Mouse (Mus musculus) A20 (cell line): ENCODE results near the gene Enkur.

Source experiments
- DNase-seq: peaks from one replicate; pipeline ENCODE4 v3.0.0-alpha.2; 2011; ENCODE audit warnings: low read depth, low spot score

Enkur gene

GRCm38 (mm10) chr2:21188610-21189009, 16.6 kb downstream of the Enkur start:
- no peak for DNase-seq

GRCm38 (mm10) chr2:21187576-21187975, 17.6 kb downstream of the Enkur start:
- peak; percentile 71 for DNase-seq

GRCm38 (mm10) chr2:21182811-21183210, 22.4 kb downstream of the Enkur start:
- no peak for DNase-seq

GRCm38 (mm10) chr2:21179136-21179535, 26.0 kb downstream of the Enkur start:
- peak; percentile 58 for DNase-seq

GRCm38 (mm10) chr2:21172797-21173196, 32.4 kb downstream of the Enkur start:
- no peak for DNase-seq

- no peak for DNase-seq
Measured at GRCm38 (mm10) chr2:21167916-21168315, 37.2 kb downstream of the Enkur start.

GRCm38 (mm10) chr2:21164296-21164695, 40.9 kb downstream of the Enkur start:
- DNase-seq: no peak

- no peak for DNase-seq
Measured at GRCm38 (mm10) chr2:21153469-21153868, 51.7 kb downstream of the Enkur start.

- DNase-seq: no peak
Measured at GRCm38 (mm10) chr2:21147169-21147568, 58.0 kb downstream of the Enkur start.

- no peak for DNase-seq
Measured at GRCm38 (mm10) chr2:21146486-21146885, 58.7 kb downstream of the Enkur start.

- no peak for DNase-seq
Measured at GRCm38 (mm10) chr2:21142616-21143015, 62.5 kb downstream of the Enkur start.

GRCm38 (mm10) chr2:21142204-21142580, 63.0 kb downstream of the Enkur start:
- no peak for DNase-seq

GRCm38 (mm10) chr2:21141520-21142203, 63.5 kb downstream of the Enkur start:
- DNase-seq: no peak

- no peak for DNase-seq
Measured at GRCm38 (mm10) chr2:21141189-21141519, 64.0 kb downstream of the Enkur start.
